Mouse (Mus musculus) olfactory bulb, adult 2 months (tissue): Measurements from ENCODE around the gene Guca2a.

ENCODE experiments used
- CTCF ChIP-seq: fragments of 200-500 bp; IDR thresholded peaks from 2 replicates; pipeline ENCODE4 v1.5.1; 2012; ENCODE audit warnings: low read depth, mild to moderate bottlenecking, low read length, moderate library complexity; ENCODE audit not compliant: insufficient read depth
- POLR2A ChIP-seq: fragments of 200-500 bp; IDR thresholded peaks from 2 replicates; pipeline ENCODE4 v1.6.1; 2012; ENCODE audit warnings: mild to moderate bottlenecking, low read depth, low read length, moderate library complexity; ENCODE audit not compliant: insufficient read depth

GRCm38 (mm10) chr4:119660007-119660406 is 22.5 kb downstream of the Guca2a start:
- TF ChIP-seq CTCF (no peak), POLR2A (no peak)
